Mouse (Mus musculus) midbrain, embryonic 12.5 days (tissue): ENCODE results near the gene Nipsnap2. TPM values are rescaled to one million over a fixed set of nuclear protein-coding genes. Genes with fewer than 3 reads are reported as not detected.
"Not testable (repeated sequence)": the region's sequence is repeated elsewhere in the genome, so short reads cannot be mapped to it uniquely, and the experiment has no call there.

Source experiments
- ATAC-seq: fragments of 200-750 bp; cut with Nextera tagmentation; 2 replicates; pipeline ENCODE4 v1.8.0; 2017; ENCODE audit warnings: low read depth, moderate TSS enrichment, moderate library complexity; ENCODE audit not compliant: low FRiP score
- H3K27ac ChIP-seq: fragments of 300-500 bp; sonication (generic); replicated peaks from 2 replicates; pipeline ENCODE4 v1.5.1; 2016; ENCODE audit warnings: mild to moderate bottlenecking
- H3K27me3 ChIP-seq: fragments of 300-500 bp; sonication (generic); 2 replicates; pipeline ENCODE4 v1.6.1; 2016; ENCODE audit warnings: mild to moderate bottlenecking
- H3K36me3 ChIP-seq: fragments of 300-500 bp; sonication (generic); 2 replicates; pipeline ENCODE4 v1.6.1; 2016
- H3K4me1 ChIP-seq: fragments of 300-500 bp; sonication (generic); 2 replicates; pipeline ENCODE4 v1.6.1; 2016
- H3K4me2 ChIP-seq: fragments of 300-500 bp; sonication (generic); replicated peaks from 2 replicates; pipeline ENCODE4 v1.6.1; 2016; ENCODE audit warnings: mild to moderate bottlenecking, moderate library complexity
- H3K4me3 ChIP-seq: fragments of 300-500 bp; sonication (generic); 2 replicates; pipeline ENCODE4 v1.5.1; 2016; ENCODE audit warnings: mild to moderate bottlenecking
- H3K9ac ChIP-seq: fragments of 300-500 bp; sonication (generic); replicated peaks from 2 replicates; pipeline ENCODE4 v1.6.1; 2016; ENCODE audit warnings: mild to moderate bottlenecking, moderate library complexity
- H3K9me3 ChIP-seq: fragments of 300-500 bp; sonication (generic); 2 replicates; pipeline ENCODE4 v1.6.1; 2016; ENCODE audit warnings: mild to moderate bottlenecking
- WGBS: fragments of 180-500 bp; shearing (Covaris S2); methylation state at CpG from one replicate; pipeline ENCODE4 v1.1.7; 2016; 5-methylcytosine and 5-hydroxymethylcytosine counted together
- polyA plus RNA-seq: library from polyadenylated mRNA; unstranded; fragments of >200 nt; fragmentation: Nextera tagmentation; extraction: Ambion mirVana; gene quantifications from 2 replicates; pipeline ENCODE4 v1.2.1, GENCODE M21; 2016

Nipsnap2 gene
- polyA plus RNA-seq, 1 experiment from 2014 or later, result 83.3 TPM

GRCm38 (mm10) chr5:129770443-129771355 lies 45.8 kb downstream of the Nipsnap2 start:
- Histone ChIP-seq H3K27ac (no peak overlapping the region), H3K4me3 (no peak overlapping the region), H3K4me1 (no peaks in the 10 kb centered on the region), H3K4me2 (no peak overlapping the region), H3K9me3 (no peaks in the 10 kb centered on the region), H3K9ac (no peak overlapping the region), H3K27me3 (no peaks in the 10 kb centered on the region), H3K36me3 (peaks cover 11% of the 10 kb centered on the region; the same call in 1 of the 2 replicates)
- 91% methylated on average over 23 of the region's 23 CpGs for WGBS
- ATAC-seq, result no peak

- WGBS, result 94% methylated on average over 10 of the region's 10 CpGs
- ATAC-seq, result no peak
- Histone ChIP-seq H3K36me3 (peaks cover 7% of the 10 kb centered on the region; the same call in 1 of the 2 replicates), H3K9me3 (no peaks in the 10 kb centered on the region), H3K4me2 (no peak overlapping the region), H3K4me1 (no peaks in the 10 kb centered on the region), H3K9ac (no peak overlapping the region), H3K27ac (no peak overlapping the region), H3K27me3 (no peaks in the 10 kb centered on the region), H3K4me3 (no peak overlapping the region)
Observed at GRCm38 (mm10) chr5:129772433-129772832, 47.6 kb downstream of the Nipsnap2 start.

GRCm38 (mm10) chr5:129773330-129773729 lies 48.5 kb downstream of the Nipsnap2 start:
- not testable (repeated sequence) for ATAC-seq, H3K9ac ChIP-seq, H3K9me3 ChIP-seq, H3K27ac ChIP-seq, H3K27me3 ChIP-seq, H3K4me1 ChIP-seq, H3K4me2 ChIP-seq, H3K4me3 ChIP-seq, H3K36me3 ChIP-seq
- 88% methylated on average over 4 of the region's 4 CpGs for WGBS

- Histone ChIP-seq H3K9ac (no peak overlapping the region), H3K9me3 (no peaks in the 10 kb centered on the region), H3K4me3 (no peak overlapping the region), H3K27ac (no peak overlapping the region), H3K27me3 (no peaks in the 10 kb centered on the region), H3K4me1 (peaks cover 10% of the 10 kb centered on the region; the same call in 1 of the 2 replicates), H3K4me2 (no peak overlapping the region), H3K36me3 (no peaks in the 10 kb centered on the region)
- ATAC-seq, result no peak
- 94% methylated on average over 3 of the region's 3 CpGs for WGBS
Observed at GRCm38 (mm10) chr5:129774661-129775060, 49.8 kb downstream of the Nipsnap2 start.

- Histone ChIP-seq H3K27ac (no peak overlapping the region), H3K27me3 (no peaks in the 10 kb centered on the region), H3K4me2 (peak overlapping the region; percentile 74), H3K4me1 (peaks cover 10% of the 10 kb centered on the region; the same call in 1 of the 2 replicates), H3K9me3 (no peaks in the 10 kb centered on the region), H3K4me3 (peak overlapping the region; percentile 47), H3K9ac (peak overlapping the region; percentile 59), H3K36me3 (no peaks in the 10 kb centered on the region)
- no peak for ATAC-seq
- WGBS, result 50% methylated on average over 11 of the region's 11 CpGs
Observed at GRCm38 (mm10) chr5:129778348-129778995, 53.6 kb downstream of the Nipsnap2 start.

GRCm38 (mm10) chr5:129778996-129779716 lies 54.3 kb downstream of the Nipsnap2 start:
- Histone ChIP-seq H3K4me2 (peak overlapping the region; percentile 74), H3K4me3 (peak overlapping the region; percentile 47), H3K9ac (peak overlapping the region; percentile 59), H3K9me3 (no peaks in the 10 kb centered on the region), H3K27ac (no peak overlapping the region), H3K36me3 (no peaks in the 10 kb centered on the region), H3K4me1 (peaks cover 10% of the 10 kb centered on the region; the same call in 1 of the 2 replicates), H3K27me3 (no peaks in the 10 kb centered on the region)
- ATAC-seq, result peak; percentile 85
- 3% methylated on average over 32 of the region's 32 CpGs for WGBS

GRCm38 (mm10) chr5:129780131-129780530 lies 55.3 kb downstream of the Nipsnap2 start:
- H3K27ac ChIP-seq, result no peak overlapping the region

GRCm38 (mm10) chr5:129782211-129782610 lies 57.3 kb downstream of the Nipsnap2 start:
- WGBS, result 50% methylated on average over 3 of the region's 3 CpGs
- no peak overlapping the region for H3K27ac ChIP-seq
- H3K4me2 ChIP-seq, result no peak overlapping the region
- H3K4me3 ChIP-seq, result no peak overlapping the region
- no peak overlapping the region for H3K9ac ChIP-seq
- H3K9me3 ChIP-seq, result no peaks in the 10 kb centered on the region
- H3K36me3 ChIP-seq, result no peaks in the 10 kb centered on the region
- no peaks in the 10 kb centered on the region for H3K27me3 ChIP-seq
- peaks cover 14% of the 10 kb centered on the region; the same call in 1 of the 2 replicates for H3K4me1 ChIP-seq
- no peak for ATAC-seq

More at GRCm38 (mm10) chr5:129780131-129780530, 55.3 kb downstream of the Nipsnap2 start:
- H3K4me3 ChIP-seq, result no peak overlapping the region
- no peak overlapping the region for H3K9ac ChIP-seq
- H3K4me2 ChIP-seq, result no peak overlapping the region
- peaks cover 10% of the 10 kb centered on the region; the same call in 1 of the 2 replicates for H3K4me1 ChIP-seq
- ATAC-seq, result no peak
- no peaks in the 10 kb centered on the region for H3K27me3 ChIP-seq
- 95% methylated on average over 3 of the region's 3 CpGs for WGBS
- H3K9me3 ChIP-seq, result no peaks in the 10 kb centered on the region
- H3K36me3 ChIP-seq, result no peaks in the 10 kb centered on the region

- Histone ChIP-seq H3K27me3 (no peaks in the 10 kb centered on the region), H3K4me1 (peaks cover 20% of the 10 kb centered on the region), H3K4me2 (no peak overlapping the region), H3K9me3 (no peaks in the 10 kb centered on the region), H3K27ac (no peak overlapping the region), H3K4me3 (no peak overlapping the region), H3K9ac (no peak overlapping the region), H3K36me3 (peaks cover 20% of the 10 kb centered on the region)
- ATAC-seq, result no peak
- 86% methylated on average over 5 of the region's 5 CpGs for WGBS
Observed at GRCm38 (mm10) chr5:129785235-129785870, 60.5 kb downstream of the Nipsnap2 start.

- Histone ChIP-seq H3K4me1 (peaks cover 20% of the 10 kb centered on the region), H3K36me3 (peaks cover 26% of the 10 kb centered on the region), H3K27me3 (no peaks in the 10 kb centered on the region), H3K27ac (peak overlapping the region; percentile 98), H3K9ac (peak overlapping the region; percentile 94), H3K9me3 (no peaks in the 10 kb centered on the region), H3K4me2 (peak overlapping the region; percentile 52), H3K4me3 (peak overlapping the region; percentile 91)
- no peak for ATAC-seq
- WGBS, result 82% methylated on average over 6 of the region's 6 CpGs
Observed at GRCm38 (mm10) chr5:129786161-129786560, 61.3 kb downstream of the Nipsnap2 start.
